Mouse (Mus musculus): ENCODE results near the gene Nck1. TPM values are rescaled to one million over a fixed set of nuclear protein-coding genes. Genes with fewer than 3 reads are reported as not detected.

Gene Nck1
- polyA plus RNA-seq, 1 experiment from 2014 or later: 63.7 TPM

DNA sequence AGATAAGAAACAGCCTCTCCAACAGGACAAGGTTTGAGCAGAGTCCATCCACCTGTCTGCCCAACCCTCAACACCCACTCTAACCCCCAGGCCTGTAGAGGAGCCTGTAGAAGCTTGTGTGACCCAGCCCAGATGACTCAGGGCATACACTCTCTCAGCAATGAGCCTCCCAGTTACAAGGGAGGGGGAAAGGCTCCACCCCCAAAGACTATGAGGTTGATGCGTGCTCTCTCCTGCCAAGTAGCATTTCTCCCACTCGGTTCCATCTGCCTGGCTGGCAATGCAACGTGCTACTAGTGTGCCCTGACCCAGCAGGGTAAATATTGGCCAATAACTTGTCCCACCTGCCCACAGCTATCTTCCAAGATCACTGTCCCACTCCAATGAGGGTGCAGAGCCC is 79.2 kb downstream of the Nck1 start:
- ATAC-seq (ENCODE audit: insufficient read depth, low FRiP score, low read depth): peak; percentile 71; the same call in 1 of the 2 replicates
- no peak overlapping the region for H3K4me2 ChIP-seq
- H3K4me1 ChIP-seq: peaks cover 5% of the 10 kb centered on the region; the same call in 1 of the 2 replicates
- H3K4me3 ChIP-seq (replicated peaks): no peak overlapping the region
- no peak overlapping the region for H3K27ac ChIP-seq
- H3K27me3 ChIP-seq (replicated peaks): no peaks in the 10 kb centered on the region
- no peak overlapping the region for H3K9ac ChIP-seq
- H3K9me3 ChIP-seq: no peaks in the 10 kb centered on the region
- H3K36me3 ChIP-seq: no peaks in the 10 kb centered on the region
- WGBS: 67% methylated on average over 3 of the region's 3 CpGs

DNA sequence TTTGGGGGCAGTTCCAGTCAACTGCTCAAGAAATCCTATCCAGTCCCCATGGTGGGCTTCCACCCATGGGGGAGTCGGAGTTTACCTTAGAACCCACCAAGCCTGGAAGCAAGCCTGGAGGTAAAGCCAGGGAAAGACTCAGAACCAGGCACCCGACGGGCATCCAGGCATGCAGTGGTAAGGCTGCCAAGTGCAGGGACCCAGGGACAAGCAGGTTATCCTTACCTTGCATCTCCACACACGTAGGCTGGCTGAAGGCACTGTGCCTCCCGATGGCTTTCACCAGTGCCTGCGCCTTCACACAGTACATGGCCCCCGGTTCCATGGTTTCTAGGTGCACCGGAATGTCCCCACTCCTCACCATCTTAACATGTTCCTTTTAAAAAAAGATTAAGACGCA is 79.9 kb downstream of the Nck1 start:
- H3K36me3 ChIP-seq: no peaks in the 10 kb centered on the region
- ATAC-seq (ENCODE audit: insufficient read depth, low FRiP score, low read depth): no peak

DNA sequence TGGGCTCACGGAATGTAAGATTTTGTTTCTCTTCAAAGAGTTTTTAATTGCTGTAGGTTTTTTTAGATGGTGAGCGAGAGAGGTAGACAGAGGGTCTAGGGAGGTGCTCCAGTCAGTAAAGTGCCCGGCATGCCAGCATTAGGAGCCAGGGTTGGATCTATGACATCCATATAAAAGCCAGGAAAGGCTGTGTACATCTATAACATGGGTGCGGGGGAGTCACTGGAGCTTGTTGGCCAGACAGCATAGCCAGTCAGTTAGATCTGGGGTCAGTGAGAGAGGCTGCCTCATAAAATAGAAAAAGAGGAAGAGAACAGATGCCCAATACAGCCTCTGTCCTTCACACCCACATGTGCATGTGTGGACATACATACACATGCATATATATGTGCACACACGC is 80.6 kb downstream of the Nck1 start:
- 88% methylated on average over 5 of the region's 5 CpGs for WGBS

More for the DNA sequence above, 79.9 kb downstream of the Nck1 start:
- 0 out of 2 replicates have a peak, but pooled peaks cover 3% of the 10 kb centered on the region for H3K4me1 ChIP-seq
- no peaks in the 10 kb centered on the region for H3K27me3 ChIP-seq (replicated peaks)
- H3K9ac ChIP-seq: no peak overlapping the region
- 93% methylated on average over 9 of the region's 9 CpGs for WGBS
- H3K4me3 ChIP-seq (replicated peaks): no peak overlapping the region
- no peaks in the 10 kb centered on the region for H3K9me3 ChIP-seq
- no peak overlapping the region for H3K4me2 ChIP-seq
- no peak overlapping the region for H3K27ac ChIP-seq

DNA sequence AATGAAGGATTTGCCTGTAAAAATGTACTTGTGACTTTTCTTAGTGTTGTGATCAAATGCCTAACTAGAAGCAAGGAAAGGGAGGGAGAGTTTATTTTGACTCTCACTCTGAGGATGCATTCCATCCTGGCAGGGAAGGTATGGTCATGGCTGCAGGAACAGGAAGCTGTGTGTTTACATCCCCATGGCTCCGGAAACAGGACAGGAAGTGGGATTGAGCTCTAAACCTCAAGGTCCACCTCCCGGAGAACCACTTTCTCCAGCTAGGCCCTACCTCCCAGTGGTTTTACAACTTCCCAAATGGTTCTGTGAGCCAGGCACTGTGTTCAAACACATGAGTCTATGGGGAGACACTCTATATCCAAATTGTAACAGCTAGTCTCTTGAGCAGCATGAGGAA is 82.2 kb downstream of the Nck1 start:
- H3K9me3 ChIP-seq: no peaks in the 10 kb centered on the region
- no peak overlapping the region for H3K4me3 ChIP-seq (replicated peaks)
- no peak overlapping the region for H3K9ac ChIP-seq
- H3K27me3 ChIP-seq (replicated peaks): no peaks in the 10 kb centered on the region
- WGBS: 82% methylated on average over 2 of the region's 2 CpGs
- no peak overlapping the region for H3K4me2 ChIP-seq
- no peaks in the 10 kb centered on the region for H3K4me1 ChIP-seq
- no peaks in the 10 kb centered on the region for H3K36me3 ChIP-seq
- H3K27ac ChIP-seq: no peak overlapping the region
- no peak for ATAC-seq (ENCODE audit: insufficient read depth, low FRiP score, low read depth)

More for the DNA sequence above, 80.6 kb downstream of the Nck1 start:
- Histone ChIP-seq H3K9me3 (no peaks in the 10 kb centered on the region), H3K4me1 (no peaks in the 10 kb centered on the region), H3K9ac (no peak overlapping the region), H3K4me3 (replicated peaks) (no peak overlapping the region), H3K4me2 (no peak overlapping the region), H3K27ac (no peak overlapping the region), H3K36me3 (no peaks in the 10 kb centered on the region), H3K27me3 (replicated peaks) (no peaks in the 10 kb centered on the region)
- ATAC-seq (ENCODE audit: insufficient read depth, low FRiP score, low read depth): no peak

DNA sequence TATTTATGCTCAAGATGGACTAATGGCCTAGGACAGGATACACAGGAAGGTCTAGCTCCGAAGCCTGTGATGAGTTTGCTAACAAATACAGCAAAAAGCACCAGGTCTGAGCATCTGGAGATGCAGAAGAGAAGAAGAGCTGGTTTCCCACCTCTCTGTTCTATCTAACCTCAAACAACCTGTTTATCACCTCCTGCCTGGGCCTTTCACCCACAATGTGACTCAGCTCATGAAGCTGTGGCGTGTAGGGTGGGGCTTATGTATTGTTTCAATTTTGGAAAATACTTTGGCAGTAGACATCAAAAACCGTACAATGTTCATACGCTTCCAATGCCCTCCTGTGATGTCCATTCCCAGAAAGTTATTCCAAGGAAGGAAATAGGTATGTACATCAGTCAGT is 83.8 kb downstream of the Nck1 start:
- Histone ChIP-seq H3K27ac (no peak overlapping the region), H3K4me1 (no peaks in the 10 kb centered on the region), H3K9me3 (no peaks in the 10 kb centered on the region), H3K4me3 (replicated peaks) (no peak overlapping the region), H3K27me3 (replicated peaks) (no peaks in the 10 kb centered on the region), H3K4me2 (no peak overlapping the region), H3K9ac (no peak overlapping the region), H3K36me3 (no peaks in the 10 kb centered on the region)
- 82% methylated on average over 4 of the region's 4 CpGs for WGBS
- no peak for ATAC-seq (ENCODE audit: insufficient read depth, low FRiP score, low read depth)

DNA sequence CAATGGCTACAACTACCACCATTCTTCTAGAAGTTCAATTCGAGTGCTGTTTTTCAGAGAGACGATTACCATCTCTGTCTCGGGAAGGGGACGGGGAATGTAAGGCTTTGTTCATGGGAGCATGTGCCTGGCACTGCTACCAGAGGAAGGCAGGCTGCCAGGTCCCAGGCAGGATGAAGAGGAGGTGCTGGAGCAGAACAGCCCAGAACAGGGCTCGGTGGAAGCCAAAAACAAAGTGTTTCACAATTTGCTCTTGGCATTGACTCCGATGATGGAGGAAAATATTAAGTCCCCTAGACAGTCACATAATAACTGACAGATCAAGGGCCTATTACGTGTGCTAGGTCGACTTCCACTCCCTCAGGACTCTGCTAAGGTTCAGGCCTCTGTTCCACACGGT is 84.3 kb downstream of the Nck1 start:
- Histone ChIP-seq H3K9ac (no peak overlapping the region), H3K4me1 (no peaks in the 10 kb centered on the region), H3K4me2 (no peak overlapping the region), H3K4me3 (replicated peaks) (no peak overlapping the region), H3K27ac (no peak overlapping the region), H3K36me3 (no peaks in the 10 kb centered on the region), H3K27me3 (replicated peaks) (no peaks in the 10 kb centered on the region), H3K9me3 (no peaks in the 10 kb centered on the region)
- no peak for ATAC-seq (ENCODE audit: insufficient read depth, low FRiP score, low read depth)
- WGBS: 85% methylated on average over 9 of the region's 9 CpGs

DNA sequence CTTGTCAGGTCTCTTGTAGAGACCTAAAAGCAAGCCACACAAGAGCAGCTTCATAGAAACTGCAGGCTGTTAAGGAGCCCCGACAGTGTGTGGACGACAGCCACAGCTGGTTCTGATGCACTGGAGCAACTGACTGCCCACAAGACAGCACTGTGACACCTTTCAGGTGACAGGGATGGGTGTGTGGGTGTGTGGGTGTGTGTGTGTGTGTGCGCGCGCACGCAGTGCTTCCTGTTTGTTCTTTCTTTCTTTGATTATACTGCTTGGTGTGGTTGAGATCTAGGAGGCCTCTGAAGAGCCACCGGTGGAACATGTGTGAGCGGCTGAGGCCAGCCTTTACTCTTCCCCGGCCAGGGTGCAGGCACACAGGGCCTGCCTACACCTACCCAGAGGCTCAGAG is 85.7 kb downstream of the Nck1 start:
- Histone ChIP-seq H3K27ac (no peak overlapping the region), H3K36me3 (no peaks in the 10 kb centered on the region), H3K4me3 (replicated peaks) (no peak overlapping the region), H3K4me1 (no peaks in the 10 kb centered on the region), H3K9ac (no peak overlapping the region), H3K9me3 (no peaks in the 10 kb centered on the region), H3K4me2 (no peak overlapping the region), H3K27me3 (replicated peaks) (no peaks in the 10 kb centered on the region)
- 91% methylated on average over 9 of the region's 9 CpGs for WGBS
- no peak for ATAC-seq (ENCODE audit: insufficient read depth, low FRiP score, low read depth)

DNA sequence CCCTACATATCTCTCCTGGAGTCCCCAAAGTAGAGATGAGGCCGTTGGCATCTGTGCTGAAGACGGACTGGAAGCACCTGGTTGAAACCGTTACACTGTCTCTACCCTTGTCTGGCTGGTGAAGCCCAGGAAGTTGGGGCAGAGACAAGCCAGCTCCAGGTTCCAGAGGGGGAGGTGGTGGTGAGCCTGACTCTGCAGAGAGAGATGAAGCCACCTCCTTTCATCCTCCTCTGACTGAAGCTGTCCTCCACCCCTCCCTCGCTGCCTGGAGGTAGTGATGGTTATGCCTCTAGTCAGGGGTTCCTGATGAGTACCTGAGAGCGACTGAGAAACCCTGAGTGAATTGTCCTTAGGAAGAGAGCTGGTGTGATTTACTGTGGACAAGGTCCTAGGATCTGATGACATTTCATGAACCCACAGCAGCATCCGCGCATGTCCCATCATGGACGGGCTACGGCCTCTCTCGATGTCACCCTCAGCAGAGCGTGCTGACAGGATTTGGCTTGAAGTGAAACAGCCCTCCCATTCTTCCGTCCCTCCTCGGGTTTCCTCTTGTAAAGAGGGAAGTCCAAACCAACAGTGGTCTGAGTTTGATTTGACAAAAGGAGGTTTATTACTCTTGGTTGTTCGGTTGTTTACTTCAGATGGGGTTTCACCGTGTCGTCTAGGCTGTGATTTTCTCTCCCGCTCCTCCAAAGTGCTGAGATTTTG is 87.8 kb downstream of the Nck1 start:
- no peak overlapping the region for H3K9ac ChIP-seq
- H3K4me3 ChIP-seq (replicated peaks): no peak overlapping the region
- 79% methylated on average over 17 of the region's 17 CpGs for WGBS
- H3K27ac ChIP-seq: no peak overlapping the region
- no peaks in the 10 kb centered on the region for H3K36me3 ChIP-seq
- no peak overlapping the region for H3K4me2 ChIP-seq
- peaks cover 8% of the 10 kb centered on the region; the same call in 1 of the 2 replicates for H3K4me1 ChIP-seq
- H3K27me3 ChIP-seq (replicated peaks): no peaks in the 10 kb centered on the region
- H3K9me3 ChIP-seq: no peaks in the 10 kb centered on the region
- no peak for ATAC-seq (ENCODE audit: insufficient read depth, low FRiP score, low read depth)

DNA sequence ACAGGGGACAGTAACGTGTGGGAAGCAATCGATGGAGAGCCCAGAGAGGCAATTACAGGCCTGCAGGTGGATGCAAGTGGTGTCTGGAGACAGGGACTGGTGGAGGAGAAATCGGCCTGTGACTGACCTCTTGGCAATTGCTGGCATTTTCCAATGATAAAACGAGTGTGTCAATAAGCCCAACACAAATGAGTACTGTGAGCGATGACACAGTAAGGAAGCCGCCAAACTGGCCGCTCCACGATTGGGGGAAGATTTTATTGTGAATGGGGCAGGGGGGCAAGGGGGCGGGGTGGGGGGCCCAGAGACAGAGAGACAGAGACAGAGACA is 91.3 kb downstream of the Nck1 start:
- WGBS: 18% methylated on average over 9 of the region's 9 CpGs
- ATAC-seq (ENCODE audit: insufficient read depth, low FRiP score, low read depth): no peak; the same call in 1 of the 2 replicates

DNA sequence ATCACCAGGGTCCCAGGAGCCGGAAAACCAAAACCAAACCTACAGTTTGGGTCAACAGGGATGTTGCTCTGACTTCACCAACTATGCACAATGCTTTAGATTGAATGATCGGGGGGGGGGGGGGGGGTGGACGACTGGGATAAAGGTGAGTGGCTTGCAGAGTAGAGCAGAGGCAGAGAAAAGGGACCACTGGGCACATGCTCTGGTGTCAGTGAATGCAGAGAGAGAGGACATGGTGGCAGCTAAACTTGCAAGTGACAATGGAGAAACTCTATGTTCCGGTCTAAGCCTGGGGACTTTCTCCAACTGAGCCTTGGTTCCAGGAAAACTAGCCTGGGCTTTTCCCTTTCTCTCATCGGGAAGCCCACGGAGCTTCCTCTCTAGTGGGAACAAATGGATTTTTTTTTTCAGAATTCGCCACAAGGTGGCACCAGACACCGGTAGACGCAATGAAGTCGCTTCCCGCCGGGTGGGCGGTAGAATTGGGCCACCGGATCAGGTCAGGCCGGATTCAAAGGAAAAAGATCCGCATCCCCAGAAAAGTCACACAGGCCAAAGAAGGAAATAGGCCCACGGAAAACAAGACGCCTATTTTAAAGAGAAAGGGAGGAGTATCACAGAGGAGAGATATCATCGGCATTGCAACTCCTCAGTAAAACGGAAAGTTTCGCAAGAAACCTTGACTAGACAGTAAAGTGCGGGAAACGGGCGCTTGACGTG is 91.8 kb downstream of the Nck1 start:
- WGBS: 5% methylated on average over 25 of the region's 25 CpGs
- peak overlapping the region; percentile 81 for H3K4me2 ChIP-seq
- no peaks in the 10 kb centered on the region for H3K36me3 ChIP-seq
- H3K27me3 ChIP-seq (replicated peaks): no peaks in the 10 kb centered on the region
- no peaks in the 10 kb centered on the region for H3K9me3 ChIP-seq
- no peak for ATAC-seq (ENCODE audit: insufficient read depth, low FRiP score, low read depth)
- no peak overlapping the region for H3K27ac ChIP-seq
- H3K4me1 ChIP-seq: peaks cover 8% of the 10 kb centered on the region; the same call in 1 of the 2 replicates
- peak overlapping the region; percentile 43 for H3K4me3 ChIP-seq (replicated peaks)
- peak overlapping the region; percentile 29 for H3K9ac ChIP-seq

More for the DNA sequence above, 91.3 kb downstream of the Nck1 start:
- Histone ChIP-seq H3K9ac (peak overlapping the region; percentile 29), H3K27ac (no peak overlapping the region), H3K4me2 (peak overlapping the region; percentile 81), H3K4me1 (peaks cover 8% of the 10 kb centered on the region; the same call in 1 of the 2 replicates), H3K4me3 (replicated peaks) (peak overlapping the region; percentile 43), H3K9me3 (no peaks in the 10 kb centered on the region), H3K36me3 (no peaks in the 10 kb centered on the region), H3K27me3 (replicated peaks) (no peaks in the 10 kb centered on the region)

DNA sequence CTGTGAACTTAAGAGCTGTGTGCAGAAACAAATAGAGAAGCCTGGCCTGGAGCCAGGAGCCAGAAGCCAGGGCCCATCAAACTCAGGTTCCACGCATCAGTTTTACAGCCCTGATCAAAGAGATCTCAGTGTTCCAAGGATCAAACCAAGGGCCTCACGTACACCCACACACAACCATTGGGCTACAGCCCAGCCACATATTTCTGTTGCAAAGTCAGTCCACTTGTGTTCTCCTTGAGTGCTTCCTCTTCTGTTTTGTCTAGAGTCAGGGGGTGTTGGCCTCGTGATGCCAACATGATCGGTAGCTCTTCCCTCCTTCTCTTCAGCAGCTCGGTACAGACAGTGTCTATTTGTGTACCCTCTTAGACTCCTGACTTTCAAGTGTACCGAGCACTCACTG is 93.5 kb downstream of the Nck1 start:
- Histone ChIP-seq H3K9me3 (no peaks in the 10 kb centered on the region), H3K4me1 (peaks cover 8% of the 10 kb centered on the region; the same call in 1 of the 2 replicates), H3K4me2 (no peak overlapping the region), H3K27me3 (replicated peaks) (no peaks in the 10 kb centered on the region), H3K9ac (no peak overlapping the region), H3K27ac (no peak overlapping the region), H3K36me3 (no peaks in the 10 kb centered on the region), H3K4me3 (replicated peaks) (no peak overlapping the region)
- 54% methylated on average over 6 of the region's 6 CpGs for WGBS
- ATAC-seq (ENCODE audit: insufficient read depth, low FRiP score, low read depth): peak; percentile 64

DNA sequence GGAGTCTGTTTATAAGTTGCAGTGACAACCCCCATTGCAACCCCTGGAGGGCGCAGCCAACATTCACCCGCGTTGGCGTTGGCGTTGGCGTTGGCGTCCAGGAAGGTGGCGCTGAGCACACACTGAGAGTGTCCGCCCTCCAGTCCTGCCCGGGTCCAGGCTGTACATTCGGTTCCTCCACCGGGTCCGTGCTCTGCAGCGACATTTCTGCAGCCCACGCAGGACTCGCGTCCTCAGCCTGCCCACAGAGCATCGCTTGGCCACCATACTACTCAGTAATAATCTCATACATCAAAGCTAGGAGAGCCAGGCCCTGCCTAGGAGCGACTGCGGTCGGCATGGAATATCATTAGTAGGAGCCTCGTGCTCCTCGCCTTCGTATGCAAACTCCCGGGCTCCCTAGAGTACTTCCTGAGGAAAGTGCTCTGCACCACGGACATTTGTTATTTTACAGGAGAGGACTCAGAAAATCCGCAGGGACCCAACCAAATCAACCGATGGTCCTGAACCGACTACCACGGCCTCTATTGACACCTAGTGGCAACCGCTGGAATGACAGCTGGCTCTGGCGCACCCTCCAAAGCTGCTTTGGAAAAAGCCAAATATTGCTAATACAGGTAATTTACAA is 99.8 kb downstream of the Nck1 start:
- peak; percentile 79 for ATAC-seq (ENCODE audit: insufficient read depth, low FRiP score, low read depth)
- Histone ChIP-seq H3K9me3 (no peaks in the 10 kb centered on the region), H3K27ac (no peak overlapping the region), H3K9ac (no peak overlapping the region), H3K36me3 (no peaks in the 10 kb centered on the region), H3K27me3 (replicated peaks) (no peaks in the 10 kb centered on the region), H3K4me3 (replicated peaks) (peak overlapping the region; percentile 43), H3K4me2 (peak overlapping the region; percentile 77), H3K4me1 (no peaks in the 10 kb centered on the region)
- under 1% methylated on average over 32 of the region's 32 CpGs for WGBS
